Mouse (Mus musculus) G1E (cell line): ENCODE results near the gene Dnajc5g. TPM values are rescaled to one million over a fixed set of nuclear protein-coding genes. Genes with fewer than 3 reads are reported as not detected.

Experiments
- ATAC-seq: 2 replicates; pipeline ENCODE4 v1.8.0; 2016; ENCODE audit warnings: mild to moderate bottlenecking; ENCODE audit not compliant: insufficient number of reproducible peaks, poor library complexity, low FRiP score, severe bottlenecking; ENCODE audit errors: extremely low read depth
- DNase-seq: peaks from one replicate; pipeline ENCODE4 v3.0.0; 2012; ENCODE audit warnings: low spot score
- H3K27me3 ChIP-seq: 2 replicates; pipeline ENCODE4 v1.6.1; 2012; ENCODE audit warnings: mild to moderate bottlenecking, low read length, inconsistent platforms; ENCODE audit not compliant: insufficient read depth
- H3K36me3 ChIP-seq: replicated peaks from 2 replicates; pipeline ENCODE3; 2012; ENCODE audit warnings: mild to moderate bottlenecking, inconsistent platforms
- H3K4me1 ChIP-seq: 2 replicates; pipeline ENCODE4 v1.6.1; 2012; ENCODE audit warnings: low read depth, low read length, inconsistent platforms, mixed read lengths; ENCODE audit not compliant: insufficient read depth
- H3K4me3 ChIP-seq: 2 replicates; pipeline ENCODE4 v1.5.1; 2012; ENCODE audit warnings: low read depth, mild to moderate bottlenecking, inconsistent platforms, low read length, moderate library complexity, mixed read lengths
- H3K9me3 ChIP-seq: replicated peaks from 2 replicates; pipeline ENCODE4 v1.6.1; 2012; ENCODE audit warnings: inconsistent platforms
- CTCF ChIP-seq: IDR thresholded peaks from 2 replicates; pipeline ENCODE4 v1.5.1; 2012; ENCODE audit warnings: low read depth, low read length, inconsistent platforms, mixed read lengths
- GATA1 ChIP-seq: IDR thresholded peaks from 2 replicates; pipeline ENCODE4 v1.6.1; 2012; ENCODE audit warnings: borderline replicate concordance, low read length, inconsistent platforms, mixed read lengths
- GATA2 ChIP-seq: IDR thresholded peaks from 2 replicates; pipeline ENCODE4 v1.6.1; 2012; ENCODE audit warnings: low read depth, low read length, inconsistent platforms, borderline replicate concordance
- POLR2AphosphoS5 ChIP-seq: IDR thresholded peaks from 2 replicates; pipeline ENCODE4 v1.6.1; 2012; ENCODE audit warnings: low read depth, low read length, inconsistent platforms; ENCODE audit not compliant: insufficient replicate concordance
- TAL1 ChIP-seq: conservative IDR thresholded peaks from 2 replicates; pipeline ENCODE4 v1.6.1; 2012; ENCODE audit warnings: low read depth, low read length, inconsistent platforms, mixed read lengths
- polyA plus RNA-seq: library from polyadenylated mRNA; stranded (reverse); fragments of >175 nt; gene quantifications from 2 replicates; pipeline ENCODE4 v1.2.3, GENCODE M21; 2012
- total RNA-seq, 2 experiments: library from RNA; stranded (forward) in 1 of 2; stranded (reverse) in 1 of 2; fragments of 200-1000 nt in 1 of 2; fragments of >200 nt in 1 of 2; fragmentation: Nextera tagmentation in 1 of 2; gene quantifications; 2 replicates each; pipeline ENCODE4 v1.2.3; 2014 to 2017

Gene Dnajc5g
- total and polyA plus RNA-seq, 3 experiments, result not detected

- no peak overlapping the region for H3K4me3 ChIP-seq
- peaks cover 6% of the 10 kb centered on the region for H3K4me1 ChIP-seq
Measured at GRCm38 (mm10) chr5:31092231-31092975, 13.7 kb upstream of the Dnajc5g start.

GRCm38 (mm10) chr5:31093151-31094041 is 12.7 kb upstream of the Dnajc5g start:
- no peak for ATAC-seq
- peaks cover 6% of the 10 kb centered on the region for H3K4me1 ChIP-seq
- H3K36me3 ChIP-seq, result no peaks in the 10 kb centered on the region
- peaks cover 71% of the 10 kb centered on the region for H3K27me3 ChIP-seq
- no peak overlapping the region; the same call in 1 of the 2 replicates for H3K4me3 ChIP-seq
- TF ChIP-seq GATA2 (no peak), TAL1 (no peak), CTCF (no peak), POLR2AphosphoS5 (no peak), GATA1 (no peak)
- no peak for DNase-seq
- peaks cover 7% of the 10 kb centered on the region; the same call in 1 of the 2 replicates for H3K9me3 ChIP-seq

More at GRCm38 (mm10) chr5:31092231-31092975, 13.7 kb upstream of the Dnajc5g start:
- DNase-seq (no peak), ATAC-seq (no peak)
- Histone ChIP-seq H3K9me3 (peaks cover 7% of the 10 kb centered on the region; the same call in 1 of the 2 replicates), H3K27me3 (peaks cover 79% of the 10 kb centered on the region), H3K36me3 (no peaks in the 10 kb centered on the region)
- TF ChIP-seq POLR2AphosphoS5, result no peak
- no peak for TF ChIP-seq CTCF
- TF ChIP-seq TAL1, result no peak
- no peak for TF ChIP-seq GATA1

GRCm38 (mm10) chr5:31094100-31094798 is 11.8 kb upstream of the Dnajc5g start:
- H3K9me3 ChIP-seq, result peaks cover 7% of the 10 kb centered on the region; the same call in 1 of the 2 replicates
- H3K36me3 ChIP-seq, result no peaks in the 10 kb centered on the region
- H3K4me3 ChIP-seq, result no peak overlapping the region
- ATAC-seq (no peak), DNase-seq (no peak)
- TF ChIP-seq POLR2AphosphoS5 (no peak), GATA2 (no peak), TAL1 (no peak), CTCF (no peak), GATA1 (no peak)
- H3K27me3 ChIP-seq, result peaks cover 64% of the 10 kb centered on the region
- peaks cover 6% of the 10 kb centered on the region for H3K4me1 ChIP-seq

GRCm38 (mm10) chr5:31094799-31095691 is 11.0 kb upstream of the Dnajc5g start:
- Histone ChIP-seq H3K36me3 (no peaks in the 10 kb centered on the region), H3K4me1 (peaks cover 6% of the 10 kb centered on the region), H3K27me3 (peaks cover 60% of the 10 kb centered on the region), H3K4me3 (no peak overlapping the region; the same call in 1 of the 2 replicates), H3K9me3 (peaks cover 7% of the 10 kb centered on the region; the same call in 1 of the 2 replicates)
- TF ChIP-seq GATA1 (no peak), CTCF (no peak), GATA2 (no peak), POLR2AphosphoS5 (no peak), TAL1 (no peak)
- DNase-seq, result no peak
- no peak for ATAC-seq

- H3K36me3 ChIP-seq, result no peaks in the 10 kb centered on the region
- DNase-seq (no peak), ATAC-seq (no peak)
- H3K4me1 ChIP-seq, result peaks cover 6% of the 10 kb centered on the region
- TF ChIP-seq GATA1 (no peak), GATA2 (no peak), TAL1 (no peak), CTCF (no peak), POLR2AphosphoS5 (no peak)
- no peak overlapping the region for H3K4me3 ChIP-seq
- peaks cover 7% of the 10 kb centered on the region; the same call in 1 of the 2 replicates for H3K9me3 ChIP-seq
- H3K27me3 ChIP-seq, result peaks cover 51% of the 10 kb centered on the region
Measured at GRCm38 (mm10) chr5:31095711-31096480, 10.2 kb upstream of the Dnajc5g start.
